Mouse (Mus musculus) thymus, postnatal 10 days (tissue): ENCODE results near the gene Gm28308.

Experiments used
- DNase-seq, 2 experiments: peaks; one replicate each; pipeline ENCODE4 v3.0.0; 2021; ENCODE audit warnings: low spot score in 2 of 2

Gm28308 gene

DNA sequence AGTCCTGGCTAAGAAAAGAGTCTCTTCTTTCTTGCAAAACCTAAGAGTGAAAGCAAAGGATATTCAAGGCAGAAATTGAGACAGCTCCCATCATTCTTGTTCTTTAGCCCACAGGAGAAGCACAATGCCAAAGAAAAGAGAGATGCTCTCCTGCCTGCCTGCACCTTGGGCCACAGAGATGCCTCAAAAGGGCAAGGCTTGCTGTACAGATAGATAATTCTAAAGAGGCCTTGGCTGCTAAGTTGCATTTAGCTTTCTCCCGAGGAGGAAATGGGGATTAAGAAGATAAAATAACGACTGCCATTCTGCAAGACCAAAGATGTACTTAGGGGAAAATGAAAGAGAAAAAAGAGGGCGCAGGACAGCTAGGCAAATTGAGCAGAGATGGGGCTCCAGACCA, 33.8 kb upstream of the Gm28308 start:
- no peak for DNase-seq

DNA sequence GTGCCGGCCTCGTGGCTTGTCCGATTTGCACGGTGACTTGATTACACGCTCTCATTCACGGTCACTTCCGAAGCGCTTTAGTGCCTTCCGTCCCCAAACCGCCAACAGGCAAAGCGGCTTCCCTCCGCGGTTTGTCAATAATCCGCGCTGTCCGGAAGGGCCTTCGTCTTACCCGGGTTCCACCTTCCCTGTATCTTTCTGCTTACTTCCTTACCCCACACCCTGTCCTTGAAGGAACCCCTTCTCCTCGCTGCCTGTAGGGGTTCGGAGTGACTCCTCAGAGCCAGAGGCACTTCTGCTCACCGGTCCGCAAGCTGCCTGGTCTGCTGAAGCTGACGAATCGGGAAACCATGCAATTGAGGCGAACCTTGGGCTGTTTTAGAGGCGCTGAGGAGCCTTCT, 33.3 kb upstream of the Gm28308 start:
- DNase-seq = no peak

DNA sequence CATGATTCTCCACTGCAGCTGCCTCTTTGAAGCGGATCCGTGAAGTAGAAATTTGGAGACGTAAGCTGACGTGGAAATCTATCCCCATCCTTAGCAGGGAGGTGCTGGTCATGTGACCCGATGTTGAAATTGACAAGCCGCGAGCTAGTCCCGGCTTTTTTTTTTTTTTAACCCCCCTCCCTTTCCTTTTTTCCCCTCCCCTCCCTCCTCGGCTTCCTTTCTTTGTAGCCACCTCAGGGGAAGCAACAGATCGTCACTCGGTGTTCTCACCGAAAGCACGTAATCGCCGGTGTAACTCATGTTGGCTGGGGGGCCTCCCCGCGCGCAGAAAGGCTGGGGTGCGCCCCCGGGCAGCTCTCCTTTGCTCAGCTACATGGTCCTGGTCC, 32.6 kb upstream of the Gm28308 start, which contains the start of gene Hoxa11:
Gene Hoxa11 (minus strand): TSS at position 54 of the 386 bp plus-strand sequence.
- no peak for DNase-seq

DNA sequence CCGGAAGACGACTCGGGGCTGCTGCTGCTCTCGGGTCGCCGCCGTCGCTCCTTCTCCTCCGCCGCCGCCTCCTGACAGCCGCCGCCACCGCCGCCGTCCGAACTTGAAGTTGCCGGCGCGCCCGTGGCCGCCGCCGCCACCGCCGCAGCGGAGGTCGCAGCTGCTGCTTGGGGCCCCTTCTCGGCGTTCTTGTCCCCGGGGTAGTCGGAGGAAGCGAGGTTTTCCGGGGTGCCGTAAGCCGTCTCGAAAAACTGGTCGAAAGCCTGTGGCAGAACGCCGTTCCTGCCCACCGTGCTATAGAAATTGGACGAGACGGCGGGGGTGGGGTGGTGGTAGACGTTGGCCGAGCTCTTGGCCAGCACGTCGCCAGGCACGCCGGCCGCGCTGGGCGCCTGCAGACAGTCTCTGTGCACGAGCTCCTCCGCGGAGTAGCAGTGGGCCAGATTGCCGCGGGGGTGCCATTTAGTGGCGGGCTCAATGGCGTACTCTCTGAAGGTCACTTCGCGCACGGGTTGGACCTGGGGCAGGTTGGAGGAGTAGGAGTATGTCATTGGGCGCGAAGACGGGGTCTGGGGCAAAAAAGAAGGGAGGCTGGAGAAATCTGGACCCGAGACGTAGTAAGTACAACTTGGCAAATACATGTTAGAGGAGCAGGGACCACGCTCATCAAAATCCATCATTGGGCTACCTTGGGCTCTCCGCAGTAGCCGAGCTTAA, 32.1 kb upstream of the Gm28308 start:
- no peak for DNase-seq

DNA sequence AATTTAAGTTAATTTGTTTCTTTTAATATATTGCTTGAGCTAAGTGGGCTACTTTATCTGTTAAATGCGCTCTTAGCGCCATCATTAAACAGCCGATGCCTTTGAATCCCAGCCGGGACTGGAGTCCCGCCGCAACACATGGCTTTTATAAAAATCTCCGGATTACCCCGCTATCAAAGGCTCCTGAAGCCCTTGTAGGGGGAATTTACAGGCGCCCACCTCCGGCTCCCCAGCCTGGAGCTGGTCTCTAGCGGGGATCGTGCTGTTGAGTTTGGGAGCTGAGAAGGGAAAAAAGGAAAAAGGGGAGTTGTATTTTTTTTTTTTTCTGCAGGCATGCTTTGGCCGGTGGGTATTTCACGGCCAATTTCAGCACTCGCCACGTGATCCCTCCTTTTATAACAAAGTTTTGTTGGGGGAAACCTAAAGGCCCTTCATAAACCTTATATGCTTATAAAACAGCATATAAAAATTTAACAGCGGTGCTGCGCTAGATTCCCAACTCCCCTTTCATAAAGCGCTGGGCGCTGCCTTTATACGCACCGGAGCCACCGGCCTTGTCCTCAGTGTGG, 31.4 kb upstream of the Gm28308 start:
- no peak for DNase-seq

DNA sequence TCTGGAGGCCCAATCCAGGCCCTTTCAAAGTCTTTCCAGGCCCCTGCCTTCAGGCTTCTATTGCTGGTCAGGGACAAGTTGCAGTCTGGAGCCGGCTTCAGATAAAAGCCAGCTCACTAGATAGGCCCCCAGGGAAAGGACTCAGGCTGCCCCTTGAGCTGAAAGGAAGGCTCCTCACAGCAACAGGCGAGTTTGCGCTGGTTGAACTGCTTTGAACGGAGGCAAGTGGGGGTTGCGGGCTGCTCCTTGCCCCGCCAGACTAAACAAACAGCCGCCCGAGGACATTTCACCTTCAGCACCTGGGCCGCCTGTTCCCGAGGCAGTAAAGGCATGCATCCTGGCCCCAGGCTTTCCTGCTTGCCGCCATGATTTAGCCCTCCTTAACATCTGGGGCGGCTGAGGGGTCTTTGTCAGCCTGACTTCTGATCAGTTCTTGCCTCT, 30.6 kb upstream of the Gm28308 start:
- DNase-seq = no peak

DNA sequence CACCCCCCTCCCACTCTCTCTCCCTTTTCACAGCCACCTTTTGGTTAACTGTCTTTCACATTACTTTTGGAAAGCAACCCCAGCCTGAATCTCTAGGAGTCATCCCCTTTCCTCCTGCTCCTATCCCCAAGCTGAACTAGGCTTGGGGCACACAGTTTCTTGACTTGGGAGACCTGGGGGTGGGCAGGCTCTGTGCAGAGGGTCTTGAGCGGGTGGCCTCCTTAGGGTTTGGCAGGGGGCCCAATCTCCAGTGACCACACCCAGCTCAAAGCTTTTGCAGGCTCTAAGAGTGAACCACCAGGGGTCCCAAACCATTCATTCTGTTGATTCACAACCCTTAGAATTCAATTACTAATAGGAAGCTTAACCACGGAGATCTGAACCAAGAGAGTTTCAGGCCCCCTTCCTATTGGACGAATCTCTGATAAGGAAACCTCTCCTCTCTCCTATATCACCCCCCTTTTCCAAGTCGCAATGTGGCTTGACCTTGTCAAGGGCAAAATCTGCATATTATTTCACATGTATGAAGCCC, 29.7 kb upstream of the Gm28308 start:
- no peak for DNase-seq

DNA sequence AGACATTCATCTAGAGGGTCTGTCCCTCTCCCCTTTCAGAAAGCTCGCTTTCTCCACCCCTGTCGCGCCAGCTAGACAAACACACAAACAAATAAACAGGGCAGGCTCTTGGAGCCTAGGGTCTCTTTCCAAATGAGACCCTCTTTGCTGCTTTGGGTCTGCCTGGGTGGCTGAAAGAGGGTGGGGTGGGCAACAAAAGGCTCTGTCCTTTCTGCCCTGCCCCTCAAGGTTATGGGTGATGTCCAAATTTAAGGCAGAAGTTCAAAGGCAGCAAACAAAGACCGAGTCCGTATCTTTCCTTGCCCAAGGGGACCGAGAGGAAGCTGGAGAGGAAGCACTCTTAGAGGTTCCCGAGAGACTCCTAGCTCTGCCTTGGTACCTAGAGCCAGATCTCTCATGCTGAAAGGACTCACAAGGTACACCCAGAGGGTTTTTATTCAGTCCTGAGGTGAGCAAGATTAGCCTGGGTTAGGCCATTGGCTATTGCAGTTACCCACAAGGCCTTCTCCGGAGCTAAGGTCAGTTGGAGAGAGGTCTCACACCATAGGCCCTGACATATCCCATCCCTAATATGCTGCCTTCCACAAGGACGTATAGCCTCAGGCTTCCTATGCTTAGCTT, 28.0 kb upstream of the Gm28308 start:
- no peak for DNase-seq

DNA sequence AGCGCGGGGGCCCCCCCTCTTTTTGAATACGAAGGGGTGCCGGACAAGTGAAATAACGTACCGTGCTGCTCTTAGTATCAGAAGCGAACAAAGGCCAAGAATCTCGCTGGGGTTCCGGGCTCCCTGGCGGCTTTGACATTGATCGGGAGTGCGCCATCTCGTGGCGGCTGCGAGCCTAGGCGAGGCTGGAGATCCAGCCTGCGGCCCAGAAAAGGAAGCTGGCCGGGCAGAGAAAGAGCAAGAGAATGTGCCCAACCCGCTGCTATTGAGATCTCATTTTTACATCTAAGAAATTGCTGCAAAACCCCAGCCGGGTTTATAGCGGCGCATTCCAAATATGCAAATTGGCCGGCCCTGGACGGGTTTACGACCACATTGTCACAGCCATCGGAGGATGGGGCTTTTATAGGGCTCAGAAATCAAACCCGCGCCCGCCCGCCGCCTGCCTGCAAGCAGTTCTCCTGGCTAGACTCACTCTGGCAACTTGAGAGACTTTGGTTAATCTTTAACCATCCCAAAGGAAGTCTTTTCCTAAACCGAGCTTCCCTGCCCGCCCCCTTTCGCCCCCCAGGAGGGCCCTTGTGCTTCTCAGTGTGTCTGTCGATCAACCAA, 27.4 kb upstream of the Gm28308 start, which contains the start of gene Hoxa10:
Gene Hoxa10 (minus strand): TSS at position 466 of the 612 bp plus-strand sequence.
- DNase-seq = peak; percentile 55 to 78

DNA sequence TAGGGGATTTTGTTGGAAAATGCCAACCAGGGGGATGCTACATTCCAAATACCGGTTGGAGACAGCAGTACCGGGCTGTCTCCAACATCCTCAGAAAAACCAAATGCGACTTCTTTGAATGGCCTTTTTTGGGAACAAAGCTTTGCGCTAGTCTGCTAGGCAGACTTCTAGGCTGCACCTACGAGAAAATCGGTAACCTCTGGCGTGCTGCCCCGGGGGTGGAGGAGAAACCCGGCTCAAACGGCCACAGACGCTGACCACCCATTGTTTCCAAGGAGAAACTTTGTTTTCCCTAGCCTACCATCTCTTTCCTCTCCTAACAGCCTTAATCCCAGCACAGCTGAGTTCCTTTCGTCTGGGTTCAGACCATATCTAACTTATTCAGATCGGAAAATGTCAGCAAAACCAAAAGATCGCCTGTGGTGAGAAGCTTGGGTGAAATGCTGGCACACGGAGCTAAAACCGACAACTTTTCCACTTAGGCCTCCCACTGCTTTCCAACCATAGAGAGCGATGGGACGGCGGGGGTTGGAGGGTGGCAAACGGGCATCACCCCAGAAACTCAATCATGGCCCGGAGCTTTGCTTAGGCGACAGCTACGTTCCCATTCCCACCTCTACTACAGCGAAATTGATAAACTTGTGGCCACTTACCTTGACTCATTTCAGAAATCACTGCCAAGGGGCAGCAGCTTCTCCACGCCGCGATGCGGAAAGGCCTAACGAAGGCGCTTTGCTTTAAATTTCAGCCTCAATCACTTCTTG, 26.7 kb upstream of the Gm28308 start:
- no peak for DNase-seq

DNA sequence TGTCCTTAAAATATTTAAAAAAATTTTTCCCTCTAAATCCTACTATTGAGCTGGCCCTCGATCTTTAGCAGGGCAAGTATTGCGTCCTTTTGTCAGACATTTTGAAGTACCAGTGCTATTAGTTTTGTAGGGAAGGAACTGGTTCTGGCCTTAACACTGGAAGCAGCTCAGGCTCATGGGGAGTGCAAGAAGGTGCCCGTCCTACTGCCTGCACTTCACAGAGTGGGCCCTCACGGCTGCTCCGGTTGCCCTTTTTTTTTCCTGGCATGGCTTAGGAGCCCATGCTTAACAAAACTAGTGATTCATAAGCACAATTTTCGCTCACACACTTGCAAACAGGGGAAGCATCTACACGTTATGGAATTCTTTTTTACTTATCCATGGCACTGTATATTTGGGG, 25.8 kb upstream of the Gm28308 start:
- DNase-seq = no peak

DNA sequence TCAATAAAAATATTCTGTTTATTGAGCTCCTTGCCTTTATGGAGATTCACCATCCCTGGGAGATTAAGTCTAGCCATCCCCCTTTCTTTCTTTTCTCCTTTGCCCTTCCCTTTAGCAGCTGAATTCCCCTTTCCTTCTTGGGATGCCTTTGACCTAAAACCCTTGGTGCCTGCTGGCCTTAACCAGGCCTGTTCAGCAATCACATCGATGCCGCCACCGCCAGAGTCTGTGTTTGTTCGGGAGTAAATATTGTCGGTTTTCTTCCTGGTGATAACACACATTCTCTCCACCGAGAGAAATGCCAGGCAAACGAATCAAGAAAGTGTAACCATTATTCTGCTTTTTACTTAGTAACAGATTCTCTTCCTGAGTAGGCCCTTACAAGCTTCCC, 25.0 kb upstream of the Gm28308 start:
- no peak for DNase-seq

DNA sequence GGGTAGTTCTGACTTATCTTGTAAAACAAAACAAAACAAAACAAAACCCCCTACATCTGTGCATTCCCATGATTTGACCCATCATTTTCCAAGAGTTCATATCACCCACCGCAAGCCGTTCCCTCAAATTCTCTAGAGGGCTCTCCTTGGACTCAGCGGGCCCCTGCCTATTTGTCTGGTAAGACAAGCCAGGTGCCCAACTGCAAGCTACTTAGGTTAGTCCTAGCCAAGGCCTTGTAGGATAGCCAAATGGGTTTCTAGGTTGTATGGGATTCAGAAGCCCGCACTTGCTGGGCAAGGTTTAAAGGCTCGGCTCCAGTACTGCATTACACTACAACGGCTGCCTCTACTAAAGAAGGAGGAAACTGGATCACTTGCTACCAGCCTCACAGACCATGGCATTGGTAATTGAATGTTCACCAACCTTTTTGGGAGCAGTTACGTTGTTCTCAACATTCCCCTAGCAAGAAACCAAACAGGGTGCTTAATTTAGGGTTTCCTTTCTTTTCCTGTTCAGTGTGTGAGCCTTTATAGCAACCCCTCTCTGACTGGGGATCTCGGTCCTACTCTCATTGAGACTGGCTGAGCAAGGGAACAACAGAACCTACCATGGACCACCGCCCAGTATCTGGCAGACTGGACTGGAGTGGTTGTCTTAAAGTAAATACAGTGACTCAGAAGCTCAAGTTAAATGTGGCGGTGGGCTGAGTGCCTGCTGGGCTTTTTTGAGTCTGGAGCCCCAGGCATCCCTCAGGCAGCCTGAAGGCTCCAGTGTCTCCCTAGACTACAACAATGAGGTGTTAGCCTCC, 24.4 kb upstream of the Gm28308 start:
- no peak for DNase-seq

DNA sequence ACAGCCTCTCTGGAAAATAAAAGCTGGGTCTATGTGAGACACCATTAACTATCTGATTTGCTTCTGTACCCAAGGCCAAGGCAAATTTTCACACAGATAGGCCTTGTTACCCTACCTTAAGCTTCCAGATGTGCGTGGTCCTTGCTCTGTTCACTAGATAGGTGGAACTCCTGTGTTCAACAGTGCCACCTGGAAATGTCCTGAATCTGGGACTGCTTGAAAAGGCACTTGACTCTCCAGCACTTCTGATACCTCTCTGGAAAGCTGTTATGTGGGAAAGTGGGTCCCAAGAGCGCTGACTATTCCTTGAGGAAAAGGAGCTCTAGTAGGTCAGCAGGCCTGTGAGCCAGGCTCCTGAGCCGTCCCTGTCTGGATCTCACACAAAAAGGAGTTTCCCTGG, 23.7 kb upstream of the Gm28308 start:
- no peak for DNase-seq

DNA sequence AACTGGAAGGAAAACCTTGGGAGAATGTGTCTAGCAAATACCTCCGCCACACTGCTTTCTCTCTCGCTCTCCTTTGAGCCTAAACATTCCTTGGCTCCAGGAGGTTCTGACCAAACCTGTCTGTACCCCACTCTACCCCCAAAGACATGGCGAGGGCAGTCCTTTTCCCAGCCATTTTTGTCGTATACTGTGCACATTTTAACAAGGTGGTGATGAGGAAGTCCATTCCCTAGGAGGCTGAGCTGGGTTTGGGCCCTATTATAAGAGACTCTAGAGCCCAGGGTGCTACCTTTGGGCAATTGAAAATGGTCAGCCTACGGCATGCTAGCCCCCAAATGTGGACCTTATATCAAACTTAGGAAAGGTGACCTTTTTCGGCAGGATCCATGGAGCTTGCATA, 22.7 kb upstream of the Gm28308 start:
- DNase-seq = no peak

DNA sequence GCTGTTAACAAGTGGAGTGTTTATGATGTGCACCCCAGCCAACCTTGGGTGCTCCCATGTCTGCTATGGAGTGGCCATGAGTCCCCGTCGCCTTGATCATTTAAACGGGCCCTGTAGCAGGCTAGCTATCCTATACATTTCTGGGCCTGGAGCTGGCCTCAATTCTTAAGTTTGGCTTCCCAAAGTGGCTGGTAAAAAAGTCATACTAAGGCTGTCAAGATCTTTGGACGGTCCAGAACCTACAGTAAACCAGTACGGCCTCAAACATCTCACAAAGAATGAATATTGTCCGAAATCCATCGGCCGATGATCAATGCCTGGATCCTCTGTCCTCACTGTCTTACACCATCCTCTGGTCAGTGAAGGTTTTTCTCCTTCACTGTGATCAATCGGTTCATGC, 22.1 kb upstream of the Gm28308 start:
- DNase-seq = no peak

DNA sequence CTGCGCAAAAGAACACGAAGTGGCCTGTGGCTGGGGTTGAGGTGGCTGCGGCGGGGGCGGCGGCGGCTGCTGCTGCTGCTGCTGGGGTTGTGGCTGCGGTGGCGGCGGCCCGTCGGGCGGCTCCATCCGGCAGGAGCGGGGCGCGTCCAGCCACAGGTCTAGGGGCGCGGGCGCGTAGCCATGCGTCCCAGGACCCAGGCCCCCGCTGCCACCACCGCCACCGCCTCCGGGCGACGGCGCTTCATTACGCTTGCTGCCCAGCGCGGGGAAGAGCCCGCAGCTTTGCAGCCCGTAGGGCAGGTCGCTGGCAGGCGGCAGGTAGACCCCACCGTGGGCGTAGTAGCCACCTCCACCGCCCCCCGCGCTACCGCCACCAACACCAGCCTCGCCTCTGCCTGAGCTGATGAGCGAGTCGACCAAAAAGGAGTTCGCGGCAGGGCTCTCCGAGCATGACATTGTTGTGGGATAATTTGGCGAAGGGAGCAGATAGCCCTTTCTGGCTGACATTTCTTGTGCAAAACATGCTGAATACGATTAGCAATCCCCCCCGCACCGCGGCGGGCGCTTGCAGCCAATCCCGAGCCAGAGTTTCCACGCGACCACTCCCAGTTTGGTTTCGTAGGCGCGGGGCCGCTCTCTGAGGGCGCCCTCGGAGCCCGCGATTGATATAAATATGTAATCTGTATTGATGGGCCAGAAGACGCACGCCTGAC, 21.4 kb upstream of the Gm28308 start:
- DNase-seq = no peak

DNA sequence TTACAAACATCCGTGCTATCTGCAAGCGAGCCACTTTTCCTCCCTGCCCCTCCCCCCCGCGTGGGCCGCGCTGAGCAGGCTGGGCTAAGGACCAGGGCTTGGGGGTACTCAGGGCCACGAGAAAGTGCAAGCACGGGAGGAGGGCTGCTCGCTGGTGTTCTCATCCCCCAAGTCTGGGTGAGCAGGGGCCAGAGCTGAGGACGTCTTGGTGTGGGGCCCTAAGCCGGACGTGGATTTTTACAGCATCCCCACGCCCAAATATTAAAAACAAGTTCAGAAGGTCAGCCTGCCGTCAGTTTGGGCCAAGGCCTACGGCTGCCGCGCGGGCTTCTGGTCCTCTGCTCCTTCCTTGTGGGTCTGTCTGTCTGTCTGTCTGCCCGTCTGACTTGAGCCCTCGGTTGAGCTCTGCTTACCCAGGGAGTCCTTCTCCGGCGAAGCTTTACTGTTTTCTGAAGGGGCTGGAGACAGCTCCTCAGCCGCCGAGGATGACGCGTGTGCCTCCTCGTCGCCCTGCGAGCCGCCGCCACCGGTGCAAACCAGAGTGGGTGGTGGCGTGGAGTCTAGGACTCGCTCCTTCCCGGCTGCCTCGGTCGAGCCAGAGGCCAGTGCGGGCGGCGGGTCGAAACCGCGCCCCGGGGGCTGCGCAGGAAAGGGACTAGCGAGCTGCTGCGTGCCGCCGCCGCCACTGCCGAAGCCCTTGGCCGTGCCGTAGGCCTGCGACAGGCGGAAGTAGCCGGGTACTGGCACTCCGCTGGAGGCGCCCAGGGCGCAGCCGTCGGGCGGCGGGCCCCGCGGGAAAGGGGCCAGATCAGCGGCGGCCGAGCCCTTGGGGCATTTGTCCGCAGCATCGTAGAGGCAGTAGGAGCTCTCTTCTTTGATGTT, 20.6 kb upstream of the Gm28308 start:
- DNase-seq = no peak

DNA sequence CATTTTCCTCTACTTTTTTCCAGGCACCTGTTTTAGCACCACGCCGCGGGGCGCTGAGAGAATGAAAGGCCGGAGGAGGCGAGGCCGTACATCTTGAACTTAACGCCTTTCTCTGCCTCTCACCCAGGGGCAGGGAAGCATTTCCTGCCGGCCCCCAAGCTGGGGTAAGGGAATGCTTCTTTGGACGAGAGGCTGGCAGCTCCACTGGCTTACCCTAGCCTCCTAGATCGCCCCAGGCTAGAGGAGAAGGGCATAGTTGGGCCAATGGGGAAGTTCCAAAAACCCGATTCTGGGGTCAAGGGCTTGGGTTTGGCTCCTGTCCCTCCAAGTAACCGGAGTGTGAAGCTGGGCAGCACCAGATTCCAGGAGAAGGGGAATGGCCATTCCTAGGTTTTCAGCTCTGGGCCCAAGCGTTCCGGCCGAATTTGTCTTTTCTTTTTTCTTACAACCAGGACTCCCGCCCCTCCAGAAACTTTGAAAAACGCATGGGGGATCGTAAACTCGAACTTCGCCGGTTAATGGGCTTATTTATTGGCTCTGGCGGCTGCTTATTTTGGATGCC, 19.9 kb upstream of the Gm28308 start:
- no peak for DNase-seq
